Mouse (Mus musculus) CD8-positive naive resting alpha-beta T cell, adult 2 months (primary cell): ENCODE measurements around the gene Epha1.

ENCODE experiments used
- DNase-seq, 2 experiments: peaks; one replicate each; pipeline ENCODE4 v3.0.0; 2022; ENCODE audit warnings: low read depth in 2 of 2, low spot score in 2 of 2

Gene Epha1

GRCm38 (mm10) chr6:42372816-42373547, at the start of gene Epha1:
TSS of gene Epha1 (minus strand) at chr6:42373268.
- peak; percentile 50 to 63 for DNase-seq

GRCm38 (mm10) chr6:42421439-42421838, 48.4 kb upstream of the Epha1 start:
- no peak for DNase-seq

- DNase-seq, result no peak
Observed at GRCm38 (mm10) chr6:42419443-42419842, 46.4 kb upstream of the Epha1 start.

GRCm38 (mm10) chr6:42405134-42405533, 32.1 kb upstream of the Epha1 start, which contains the start of gene Tas2r135:
TSS of gene Tas2r135 (plus strand) at chr6:42405434.
- no peak for DNase-seq

- DNase-seq, result no peak
Observed at GRCm38 (mm10) chr6:42399938-42400337, 26.9 kb upstream of the Epha1 start, which contains the start of gene Tas2r143. TSS of gene Tas2r143 (plus strand) at chr6:42400238.

GRCm38 (mm10) chr6:42398998-42399397, 25.9 kb upstream of the Epha1 start:
- DNase-seq, result no peak

DNA sequence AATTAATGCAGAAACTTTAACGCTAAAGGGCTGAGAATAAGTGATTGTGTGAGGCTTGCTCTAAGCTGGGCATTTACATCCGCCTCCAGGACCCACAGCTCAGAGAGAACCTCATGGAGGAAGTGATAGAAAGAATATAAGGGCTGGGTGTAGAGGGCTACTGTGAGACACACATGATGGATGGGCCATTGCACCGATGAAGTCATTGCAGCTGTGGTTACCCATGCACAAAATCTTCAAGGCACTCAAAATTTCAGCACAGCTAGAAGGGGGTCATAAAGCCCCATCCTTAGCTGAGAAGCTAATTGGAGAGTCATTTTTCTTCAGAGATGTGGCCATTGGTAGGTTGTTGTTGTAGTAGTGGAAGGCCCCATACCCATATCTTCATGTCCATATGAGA, 25.2 kb upstream of the Epha1 start:
- DNase-seq, result no peak

GRCm38 (mm10) chr6:42397041-42397657, 24.1 kb upstream of the Epha1 start:
- DNase-seq, result no peak

DNA sequence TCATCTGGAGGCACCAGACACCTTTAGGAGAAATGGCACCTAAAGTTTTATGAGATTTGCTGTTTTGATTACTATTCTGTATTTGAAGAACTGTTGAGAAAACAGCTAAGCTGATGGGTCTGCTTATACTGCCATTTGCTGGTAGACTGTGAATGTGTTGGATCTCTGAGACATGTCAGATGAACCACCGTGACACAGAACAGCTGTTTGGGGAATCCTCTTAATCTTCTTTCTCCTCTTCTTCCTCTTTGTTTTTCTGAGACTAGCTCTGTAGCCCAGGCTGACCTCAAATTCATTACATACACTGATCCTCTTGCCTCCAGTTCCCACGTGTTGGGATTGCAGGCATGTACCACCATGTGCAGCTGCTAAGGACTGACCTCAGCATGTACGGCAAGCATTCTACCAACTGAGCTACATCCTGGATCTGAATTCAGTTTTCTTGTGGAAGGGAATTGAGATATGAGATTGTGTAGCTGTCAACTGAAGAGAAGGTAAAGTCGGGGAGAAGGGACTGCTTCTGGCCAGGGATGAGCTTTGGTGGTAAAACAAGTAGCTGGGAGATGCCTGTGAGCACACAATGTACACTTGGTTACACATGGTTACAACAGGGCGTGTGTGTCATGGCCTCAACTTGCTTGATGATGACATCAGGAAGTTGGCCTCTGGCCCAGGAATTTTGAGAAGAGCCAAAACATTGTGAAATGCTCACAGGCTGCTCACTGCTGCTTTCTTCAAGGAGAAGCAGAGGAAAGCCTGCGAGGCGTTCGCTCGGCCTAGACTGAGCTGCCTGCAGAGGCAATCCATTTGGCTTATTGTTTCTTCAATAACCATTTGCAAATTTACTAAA, 23.1 kb upstream of the Epha1 start:
- DNase-seq, result no peak

DNA sequence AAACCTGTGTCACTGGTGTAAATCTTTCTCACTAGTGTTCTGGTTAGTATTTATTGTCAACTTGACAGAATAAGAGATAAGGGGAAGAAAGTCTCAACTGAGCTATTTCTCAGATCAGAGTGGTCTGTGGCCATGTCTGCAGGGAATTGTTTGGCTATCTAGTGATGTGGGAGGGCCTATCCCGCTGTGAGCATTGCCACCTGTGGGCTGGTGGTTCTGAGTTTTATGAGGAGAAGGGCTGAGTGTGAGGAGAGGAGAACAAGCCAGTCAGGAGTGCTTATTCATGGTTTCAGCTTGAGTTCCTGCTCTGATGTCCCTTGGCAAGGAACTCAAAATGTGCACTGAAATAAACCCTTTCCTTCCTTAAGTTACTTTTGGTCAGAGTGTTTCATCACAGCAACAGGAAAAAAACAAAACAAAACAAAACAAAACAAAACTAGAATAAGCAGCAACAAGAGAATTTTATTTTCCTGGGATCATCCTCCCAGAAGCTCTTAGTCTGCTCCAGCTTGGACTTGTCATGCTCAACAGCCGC, 18.8 kb upstream of the Epha1 start:
- no peak for DNase-seq

DNA sequence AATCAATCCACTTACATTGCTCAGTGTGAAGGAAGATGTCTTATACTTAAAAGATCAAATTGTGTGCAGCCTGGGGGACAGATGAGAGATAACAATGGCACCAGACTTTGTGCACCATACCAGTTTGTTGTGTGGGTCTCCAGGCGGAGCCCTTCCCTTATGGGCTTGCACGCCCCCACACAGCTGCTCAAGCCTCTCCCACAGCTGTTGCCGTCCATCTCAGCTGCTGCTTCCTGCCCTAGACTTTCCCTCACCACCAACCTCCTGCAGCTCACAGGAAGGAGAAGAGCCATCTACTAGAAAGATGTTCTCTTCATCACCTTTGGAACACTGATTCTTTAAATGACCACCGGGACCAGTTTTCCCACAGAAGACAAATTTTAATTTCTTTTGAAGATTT, 12.6 kb upstream of the Epha1 start:
- no peak for DNase-seq

- DNase-seq, result no peak
Observed at GRCm38 (mm10) chr6:42383360-42383759, 10.3 kb upstream of the Epha1 start.

DNA sequence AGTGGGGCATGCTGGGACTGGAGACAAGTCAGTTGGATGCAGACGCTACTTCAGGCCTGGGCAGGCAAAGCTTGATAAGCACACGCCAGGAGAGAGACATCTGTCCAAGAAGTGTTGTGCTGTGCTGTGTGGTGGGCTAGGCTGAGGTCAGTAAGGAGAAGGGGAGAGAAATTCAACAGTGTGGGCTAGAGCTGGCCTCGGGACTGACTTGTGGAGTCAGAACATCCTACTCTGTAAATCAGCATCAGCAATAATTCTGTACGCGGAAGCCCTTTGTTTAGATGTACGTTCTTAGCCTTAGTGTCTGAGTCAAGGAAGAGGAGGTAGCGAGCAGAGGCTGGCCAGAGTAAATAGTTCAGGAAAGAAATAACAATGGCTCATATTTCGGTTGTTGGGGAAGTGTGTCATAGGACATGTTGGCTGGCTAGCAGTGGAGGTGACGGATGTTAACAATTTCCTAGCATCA, 8.9 kb upstream of the Epha1 start:
- DNase-seq, result no peak

DNA sequence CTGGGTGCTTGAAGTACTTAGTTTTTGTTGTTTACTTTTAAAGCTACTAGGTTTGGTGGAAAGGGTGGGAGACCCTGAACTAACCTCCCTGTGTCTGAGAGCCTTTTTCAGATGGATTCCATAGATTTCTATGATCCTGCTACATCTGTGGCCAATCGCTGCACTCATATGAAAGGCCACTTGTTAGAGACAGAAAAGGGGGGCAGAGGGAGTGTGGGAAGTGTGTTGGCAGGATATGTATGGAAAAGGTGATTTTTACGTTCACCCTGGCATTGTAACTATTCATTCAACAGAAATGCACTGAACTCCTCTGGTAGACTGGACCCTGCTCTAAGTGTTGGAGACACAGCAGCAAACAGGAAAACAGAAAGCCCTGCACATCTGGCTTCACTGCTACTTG, 8.2 kb upstream of the Epha1 start:
- DNase-seq, result no peak

- DNase-seq, result peak; percentile 23 to 43
Observed at GRCm38 (mm10) chr6:42380416-42381144, 7.5 kb upstream of the Epha1 start.

DNA sequence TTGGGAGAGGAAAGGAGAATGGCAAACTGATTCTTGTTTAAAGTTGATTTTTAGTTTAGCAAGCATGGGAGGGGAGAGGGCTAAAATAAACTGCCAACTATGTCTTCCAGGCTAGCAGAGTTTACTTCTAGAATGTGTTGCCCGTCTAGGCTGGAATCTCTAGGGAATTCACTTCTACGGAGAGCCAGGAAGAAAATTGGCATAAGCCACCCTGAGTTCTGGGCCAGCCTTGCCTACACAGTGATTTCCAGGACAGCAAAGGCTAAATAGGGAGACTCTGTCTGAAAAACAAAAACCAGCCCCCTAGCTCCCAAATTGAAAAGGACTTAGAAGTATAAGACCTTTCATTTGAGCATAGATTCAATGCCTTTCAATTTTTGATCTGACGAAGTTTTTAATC, 6.5 kb upstream of the Epha1 start:
- DNase-seq, result no peak

GRCm38 (mm10) chr6:42377280-42377679, 4.2 kb upstream of the Epha1 start:
- DNase-seq, result no peak

- no peak for DNase-seq
Observed at GRCm38 (mm10) chr6:42376504-42377019, 3.5 kb upstream of the Epha1 start.

- DNase-seq, result no peak
Observed at GRCm38 (mm10) chr6:42376016-42376415, 2.9 kb upstream of the Epha1 start.

DNA sequence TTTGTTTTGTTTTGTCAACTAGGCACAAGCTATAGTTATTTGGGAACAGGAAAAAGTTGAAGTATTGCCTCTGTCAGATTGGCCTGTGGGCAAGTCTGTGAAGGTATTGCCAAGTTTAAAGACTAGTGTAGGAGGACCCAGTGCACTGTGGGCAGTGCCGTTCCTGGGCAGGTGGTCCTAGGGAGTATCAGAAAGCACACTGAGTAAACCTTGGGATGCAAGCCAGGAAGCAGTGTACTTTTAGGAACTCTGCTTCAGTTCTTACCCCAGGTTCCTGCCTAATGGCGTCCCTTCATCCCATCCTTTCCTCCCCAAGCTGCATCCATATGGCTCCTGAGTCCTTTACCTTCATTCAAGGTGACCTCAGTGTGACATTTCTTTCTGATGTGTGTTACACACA, 2.1 kb upstream of the Epha1 start:
- DNase-seq, result no peak

DNA sequence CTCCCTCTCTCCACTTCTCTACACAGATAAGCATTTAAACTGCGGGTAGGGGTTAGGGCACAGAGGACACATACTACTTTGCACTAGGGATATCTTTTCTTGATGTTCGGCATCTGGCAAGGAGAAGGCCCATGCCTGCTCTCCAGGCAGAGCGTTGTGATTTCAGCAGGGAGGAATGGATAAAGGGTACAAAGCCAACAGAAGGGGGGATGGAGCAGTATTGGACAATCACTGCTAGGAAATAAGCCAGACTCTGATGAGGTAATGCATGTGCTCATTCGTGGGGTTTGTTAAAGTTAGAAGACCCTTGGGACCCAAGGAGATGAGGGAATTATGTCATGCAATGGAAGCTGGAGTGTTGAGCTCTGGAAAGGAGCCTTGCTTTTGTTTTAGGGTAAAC, 1.6 kb upstream of the Epha1 start:
- DNase-seq, result no peak
